Mouse (Mus musculus) embryonic facial prominence, embryonic 15.5 days (tissue): Measurements from ENCODE around the gene Nrip1. TPM values are rescaled to one million over a fixed set of nuclear protein-coding genes. Genes with fewer than 3 reads are reported as not detected.

ENCODE experiments used
- ATAC-seq: fragments of 200-750 bp; cut with Nextera tagmentation; 2 replicates; pipeline ENCODE4 v1.8.0; 2017; ENCODE audit warnings: low read depth, moderate TSS enrichment; ENCODE audit not compliant: insufficient number of reproducible peaks, low FRiP score, low TSS enrichment
- H3K27ac ChIP-seq: fragments of 300-500 bp; sonication (generic); replicated peaks from 2 replicates; pipeline ENCODE4 v1.5.1; 2015; ENCODE audit warnings: mild to moderate bottlenecking, inconsistent platforms
- H3K27me3 ChIP-seq: fragments of 300-500 bp; sonication (generic); 2 replicates; pipeline ENCODE4 v1.6.1; 2015; ENCODE audit warnings: inconsistent platforms
- H3K36me3 ChIP-seq: fragments of 300-500 bp; sonication (generic); 2 replicates; pipeline ENCODE4 v1.6.1; 2015; ENCODE audit warnings: mild to moderate bottlenecking, inconsistent platforms
- H3K4me1 ChIP-seq: fragments of 300-500 bp; sonication (generic); 2 replicates; pipeline ENCODE4 v1.6.1; 2015; ENCODE audit warnings: inconsistent platforms
- H3K4me2 ChIP-seq: fragments of 300-500 bp; sonication (generic); replicated peaks from 2 replicates; pipeline ENCODE4 v1.6.1; 2015; ENCODE audit warnings: mild to moderate bottlenecking, inconsistent platforms
- H3K4me3 ChIP-seq: fragments of 300-500 bp; sonication (generic); replicated peaks from 2 replicates; pipeline ENCODE4 v1.5.1; 2015; ENCODE audit warnings: mild to moderate bottlenecking, inconsistent platforms
- H3K9ac ChIP-seq: fragments of 300-500 bp; sonication (generic); 2 replicates; pipeline ENCODE4 v1.6.1; 2015; ENCODE audit warnings: inconsistent platforms
- H3K9me3 ChIP-seq: fragments of 300-500 bp; sonication (generic); replicated peaks from 2 replicates; pipeline ENCODE4 v1.6.1; 2016; ENCODE audit warnings: inconsistent platforms
- WGBS: fragments of 180-500 bp; shearing (Covaris S2); methylation state at CpG from one replicate; pipeline ENCODE4 v1.1.7; 2015; 5-methylcytosine and 5-hydroxymethylcytosine counted together
- polyA plus RNA-seq: library from polyadenylated mRNA; unstranded; fragments of >200 nt; fragmentation: Nextera tagmentation; extraction: Ambion mirVana; gene quantifications from 2 replicates; pipeline ENCODE4 v1.2.1, GENCODE M21; 2015

Nrip1 gene
- polyA plus RNA-seq, 1 experiment from 2014 or later: 45.5 TPM

DNA sequence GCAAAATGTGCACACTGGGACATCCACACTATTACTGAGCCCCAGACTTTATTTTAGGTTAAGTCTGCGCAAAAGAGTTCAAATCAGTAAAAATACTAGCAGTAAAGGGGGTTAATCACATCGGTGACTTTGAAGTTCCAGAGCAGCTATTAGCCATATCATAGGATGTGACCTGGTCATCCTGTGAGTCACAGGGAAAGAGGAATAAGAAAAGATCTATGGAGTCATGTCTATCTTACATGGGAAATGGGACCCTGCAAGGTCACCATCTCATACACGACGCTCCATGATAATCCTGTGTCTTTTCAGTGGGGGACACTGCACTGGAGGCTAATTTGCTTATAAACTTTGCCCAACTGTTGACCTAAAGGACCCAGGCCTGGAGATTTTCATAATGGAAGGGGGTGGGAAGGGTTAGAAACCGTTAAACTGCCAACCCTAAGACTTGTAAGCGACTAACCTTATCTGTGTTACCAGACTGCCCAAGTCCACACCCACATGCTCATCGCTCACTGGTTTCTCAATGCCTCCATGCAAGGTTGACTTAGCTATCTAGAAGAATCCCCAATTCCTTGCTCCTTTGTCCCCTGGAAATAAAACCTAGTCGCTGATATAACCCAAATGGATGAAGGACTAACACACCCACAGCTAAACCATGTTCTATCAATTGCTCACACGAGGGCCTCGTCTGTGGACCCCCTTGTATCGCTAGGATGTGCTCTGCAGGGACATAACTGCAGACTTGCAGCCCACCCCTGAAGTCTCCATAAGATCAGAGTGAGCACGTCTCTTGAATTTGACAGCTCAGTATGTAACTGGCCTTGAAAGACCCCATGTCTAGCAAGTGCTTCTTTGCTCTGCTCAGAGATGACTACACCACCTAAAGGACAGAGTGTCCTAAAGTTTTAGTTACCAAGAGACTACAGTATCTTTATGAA, 59.3 kb downstream of the Nrip1 start:
- Histone ChIP-seq H3K4me2 (no peak overlapping the region), H3K27me3 (no peaks in the 10 kb centered on the region), H3K4me1 (no peaks in the 10 kb centered on the region; the same call in 1 of the 2 replicates), H3K4me3 (no peak overlapping the region), H3K36me3 (no peaks in the 10 kb centered on the region), H3K27ac (no peak overlapping the region), H3K9me3 (no peaks in the 10 kb centered on the region), H3K9ac (no peak overlapping the region)
- ATAC-seq: no peak
- 87% methylated on average over 12 of the region's 12 CpGs for WGBS

DNA sequence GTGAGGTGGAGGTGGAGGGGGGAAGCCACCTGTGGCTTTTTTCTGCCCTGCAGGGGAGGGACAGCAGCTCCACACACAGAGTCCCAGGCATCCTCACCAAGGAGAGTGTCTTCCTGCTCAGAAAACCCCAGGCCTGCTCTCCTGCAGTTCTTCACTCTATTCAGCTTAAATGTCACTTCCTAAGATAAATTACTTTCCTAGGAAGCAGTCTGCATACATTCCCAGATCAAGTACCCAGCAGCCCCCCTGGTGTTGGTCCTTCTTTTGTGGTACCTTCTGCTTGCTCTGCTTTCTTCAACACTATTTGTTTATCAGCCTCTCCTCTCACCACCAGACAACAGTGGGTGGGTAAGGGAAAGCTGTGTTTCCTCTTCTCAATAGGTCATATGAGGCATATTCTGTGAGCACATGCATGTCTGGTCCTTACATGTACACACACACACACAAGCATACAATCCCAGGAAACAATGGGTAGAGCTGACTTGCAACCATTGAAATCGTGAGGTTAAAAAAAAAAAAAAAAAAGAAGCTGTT, 60.7 kb downstream of the Nrip1 start:
- WGBS: 64% methylated on average over 1 of the region's 1 CpGs
- Histone ChIP-seq H3K27me3 (no peaks in the 10 kb centered on the region), H3K36me3 (0 out of 2 replicates have a peak, but pooled peaks cover 3% of the 10 kb centered on the region), H3K9ac (no peak overlapping the region), H3K4me3 (no peak overlapping the region), H3K9me3 (no peaks in the 10 kb centered on the region), H3K4me2 (no peak overlapping the region), H3K27ac (no peak overlapping the region), H3K4me1 (peaks cover 2% of the 10 kb centered on the region; the same call in 1 of the 2 replicates)
- no peak for ATAC-seq

DNA sequence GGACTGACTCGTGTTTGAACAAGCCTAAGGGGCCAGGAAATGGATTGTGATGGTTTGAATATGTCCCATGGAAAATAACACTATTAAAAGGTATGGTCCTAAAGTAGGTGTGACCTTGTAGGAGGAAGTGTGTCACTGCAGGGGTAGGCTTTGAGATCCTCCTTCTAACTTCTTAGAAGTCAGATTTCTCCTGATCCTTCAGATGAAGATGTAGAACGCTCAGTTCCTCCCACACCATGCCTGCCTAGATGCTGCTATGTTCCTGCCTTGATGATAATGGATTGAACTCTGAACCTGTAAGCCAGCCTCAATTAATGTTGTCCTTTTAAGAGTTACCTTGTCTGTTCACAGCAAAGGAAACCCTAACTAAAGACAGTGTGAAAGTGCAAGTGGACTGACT, 62.8 kb downstream of the Nrip1 start:
- no peak for ATAC-seq
- Histone ChIP-seq H3K4me1 (peaks cover 4% of the 10 kb centered on the region; the same call in 1 of the 2 replicates), H3K4me2 (no peak overlapping the region), H3K9me3 (no peaks in the 10 kb centered on the region), H3K9ac (no peak overlapping the region), H3K36me3 (0 out of 2 replicates have a peak, but pooled peaks cover 3% of the 10 kb centered on the region), H3K27ac (no peak overlapping the region), H3K4me3 (no peak overlapping the region), H3K27me3 (no peaks in the 10 kb centered on the region)
- WGBS: 78% methylated on average over 2 of the region's 2 CpGs

DNA sequence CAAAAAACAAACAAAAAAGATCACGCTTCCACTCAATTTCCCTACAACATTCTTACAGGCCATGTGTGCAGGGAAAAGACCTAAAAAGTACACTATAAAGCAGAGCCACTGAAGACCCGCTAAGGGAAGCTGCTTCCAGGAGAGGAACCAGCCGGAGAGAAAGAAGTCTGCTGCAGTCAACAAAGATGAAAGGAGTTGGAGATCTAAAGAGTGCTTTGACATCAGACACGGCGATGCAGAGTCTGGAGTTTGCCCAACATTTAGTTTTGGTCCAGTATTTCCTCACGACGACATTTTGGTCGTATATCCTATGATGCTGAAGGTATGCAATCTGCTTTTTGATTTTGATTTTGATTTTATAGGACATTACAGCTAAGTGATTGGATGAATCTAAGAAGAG, 63.3 kb downstream of the Nrip1 start:
- no peaks in the 10 kb centered on the region for H3K9me3 ChIP-seq
- WGBS: 53% methylated on average over 8 of the region's 8 CpGs

DNA sequence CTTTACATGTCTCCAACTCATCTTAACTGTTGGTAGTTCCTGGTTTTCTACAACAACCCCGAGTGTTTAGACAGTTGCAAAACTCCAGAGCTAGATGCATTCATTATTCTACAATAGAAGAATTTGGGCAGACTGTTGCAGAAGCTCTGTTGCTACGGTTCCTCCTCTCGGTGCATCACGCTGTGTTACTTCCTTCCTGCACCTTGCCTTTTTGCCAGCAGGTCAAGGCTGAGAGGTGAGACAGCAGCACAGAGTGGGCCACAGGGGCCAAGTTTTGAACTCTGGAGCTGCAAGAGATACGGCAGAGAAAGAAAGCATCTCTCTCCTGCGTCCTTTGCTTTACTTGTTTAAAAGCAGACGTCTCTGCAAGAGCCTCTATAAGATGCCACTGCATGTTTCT, 64.3 kb downstream of the Nrip1 start:
- Histone ChIP-seq H3K4me1 (peaks cover 4% of the 10 kb centered on the region; the same call in 1 of the 2 replicates), H3K9me3 (no peaks in the 10 kb centered on the region), H3K4me3 (no peak overlapping the region), H3K36me3 (0 out of 2 replicates have a peak, but pooled peaks cover 3% of the 10 kb centered on the region), H3K27ac (no peak overlapping the region), H3K27me3 (no peaks in the 10 kb centered on the region), H3K4me2 (no peak overlapping the region), H3K9ac (no peak overlapping the region)
- ATAC-seq: no peak
- 67% methylated on average over 7 of the region's 7 CpGs for WGBS

More for the DNA sequence above, 63.3 kb downstream of the Nrip1 start:
- Histone ChIP-seq H3K4me1 (peaks cover 4% of the 10 kb centered on the region; the same call in 1 of the 2 replicates), H3K27ac (no peak overlapping the region), H3K36me3 (0 out of 2 replicates have a peak, but pooled peaks cover 3% of the 10 kb centered on the region), H3K4me2 (no peak overlapping the region), H3K4me3 (no peak overlapping the region), H3K9ac (no peak overlapping the region), H3K27me3 (no peaks in the 10 kb centered on the region)
- no peak for ATAC-seq

DNA sequence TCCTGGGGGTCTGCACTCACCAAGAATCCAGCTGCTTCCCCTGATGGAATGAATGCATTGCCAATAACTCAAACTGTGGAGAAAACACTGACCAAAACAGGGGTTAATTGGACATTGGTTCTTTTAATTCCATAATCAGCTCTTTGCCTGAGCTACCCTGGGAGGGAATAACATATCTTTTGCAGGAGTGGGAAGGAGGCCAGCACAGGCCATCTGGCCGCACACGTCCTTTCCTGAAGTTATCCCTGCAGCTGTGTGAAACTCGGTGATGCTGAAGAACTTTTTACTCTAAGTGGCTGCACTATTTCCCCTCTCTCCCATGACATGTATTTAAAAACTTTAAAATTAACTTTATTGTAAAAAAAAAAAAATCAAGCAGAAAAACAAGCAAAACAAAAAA, 66.6 kb downstream of the Nrip1 start:
- 54% methylated on average over 3 of the region's 3 CpGs for WGBS
- H3K4me1 ChIP-seq: peaks cover 4% of the 10 kb centered on the region; the same call in 1 of the 2 replicates

DNA sequence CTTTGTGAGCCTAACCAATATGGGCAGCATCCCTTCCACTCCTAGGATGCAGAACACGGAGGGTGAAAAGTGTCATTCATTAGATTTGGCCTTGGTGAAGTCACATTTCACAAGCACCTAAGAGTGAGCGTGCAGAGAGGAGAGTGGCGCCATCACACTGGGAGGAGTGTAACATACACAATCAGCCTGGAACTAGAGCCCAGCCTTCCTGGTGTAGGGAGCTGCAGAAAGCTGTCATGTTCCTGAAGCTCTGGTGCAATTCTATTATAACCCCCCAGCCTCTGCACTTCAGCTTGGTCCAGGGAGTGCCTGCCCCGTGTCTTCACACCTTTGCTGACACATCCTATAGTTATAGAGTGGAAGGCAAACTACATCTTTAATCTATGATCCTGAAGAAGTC, 67.2 kb downstream of the Nrip1 start:
- peaks cover 4% of the 10 kb centered on the region; the same call in 1 of the 2 replicates for H3K4me1 ChIP-seq
- H3K27me3 ChIP-seq: no peaks in the 10 kb centered on the region
- no peak for ATAC-seq
- no peak overlapping the region for H3K4me2 ChIP-seq
- no peak overlapping the region for H3K9ac ChIP-seq
- no peaks in the 10 kb centered on the region for H3K9me3 ChIP-seq
- no peak overlapping the region for H3K4me3 ChIP-seq
- WGBS: 95% methylated on average over 4 of the region's 4 CpGs
- H3K27ac ChIP-seq: no peak overlapping the region
- 0 out of 2 replicates have a peak, but pooled peaks cover 3% of the 10 kb centered on the region for H3K36me3 ChIP-seq

More for the DNA sequence above, 66.6 kb downstream of the Nrip1 start:
- H3K36me3 ChIP-seq: 0 out of 2 replicates have a peak, but pooled peaks cover 3% of the 10 kb centered on the region
- no peak overlapping the region for H3K27ac ChIP-seq
- H3K4me2 ChIP-seq: no peak overlapping the region
- H3K9me3 ChIP-seq: no peaks in the 10 kb centered on the region
- no peaks in the 10 kb centered on the region for H3K27me3 ChIP-seq
- ATAC-seq: no peak
- H3K4me3 ChIP-seq: no peak overlapping the region
- H3K9ac ChIP-seq: no peak overlapping the region

DNA sequence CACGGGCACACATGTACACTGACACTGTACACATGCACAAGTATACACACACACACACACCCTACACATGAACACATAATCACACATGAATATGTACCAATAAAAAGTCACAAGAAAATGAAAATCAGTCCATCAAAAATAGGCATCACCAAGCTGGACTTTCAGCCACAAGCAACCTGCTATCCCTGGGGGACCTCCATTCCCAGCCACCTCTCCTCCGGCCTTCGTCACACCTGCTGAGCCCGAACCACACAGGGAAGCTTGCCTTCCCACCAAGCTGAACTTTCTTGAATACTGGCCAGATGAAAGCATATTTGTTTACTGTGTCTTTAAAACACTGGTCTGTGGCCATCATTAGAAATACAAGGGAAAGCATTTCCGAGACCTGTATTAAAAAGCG, 70.2 kb downstream of the Nrip1 start:
- no peaks in the 10 kb centered on the region for H3K27me3 ChIP-seq
- H3K4me2 ChIP-seq: no peak overlapping the region
- ATAC-seq: no peak
- no peak overlapping the region for H3K4me3 ChIP-seq
- no peaks in the 10 kb centered on the region for H3K36me3 ChIP-seq
- no peaks in the 10 kb centered on the region for H3K9me3 ChIP-seq
- H3K9ac ChIP-seq: no peak overlapping the region
- H3K4me1 ChIP-seq: peaks cover 4% of the 10 kb centered on the region; the same call in 1 of the 2 replicates
- no peak overlapping the region for H3K27ac ChIP-seq
- WGBS: 89% methylated on average over 6 of the region's 6 CpGs

DNA sequence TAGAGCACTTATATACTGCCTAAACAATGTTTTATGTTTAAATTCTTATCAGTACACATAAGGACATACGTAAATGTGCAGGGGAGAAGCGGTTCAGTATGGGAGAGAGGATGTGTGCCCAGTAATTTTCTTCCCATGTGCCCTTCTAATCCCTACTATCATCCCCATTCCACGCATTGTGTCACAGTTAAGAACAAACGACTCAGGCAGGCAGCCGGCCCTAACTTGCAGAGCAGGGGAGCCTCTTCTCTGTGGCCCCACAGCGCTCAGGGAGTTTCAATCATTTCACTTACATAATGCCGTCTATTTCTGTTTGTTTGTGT, 71.9 kb downstream of the Nrip1 start:
- H3K27ac ChIP-seq: no peak overlapping the region
- H3K4me2 ChIP-seq: no peak overlapping the region
- H3K4me3 ChIP-seq: no peak overlapping the region
- no peak for ATAC-seq
- 48% methylated on average over 7 of the region's 7 CpGs for WGBS
- no peaks in the 10 kb centered on the region; the same call in 1 of the 2 replicates for H3K4me1 ChIP-seq
- H3K9ac ChIP-seq: no peak overlapping the region
- H3K27me3 ChIP-seq: no peaks in the 10 kb centered on the region
- no peaks in the 10 kb centered on the region for H3K36me3 ChIP-seq
- no peaks in the 10 kb centered on the region for H3K9me3 ChIP-seq

DNA sequence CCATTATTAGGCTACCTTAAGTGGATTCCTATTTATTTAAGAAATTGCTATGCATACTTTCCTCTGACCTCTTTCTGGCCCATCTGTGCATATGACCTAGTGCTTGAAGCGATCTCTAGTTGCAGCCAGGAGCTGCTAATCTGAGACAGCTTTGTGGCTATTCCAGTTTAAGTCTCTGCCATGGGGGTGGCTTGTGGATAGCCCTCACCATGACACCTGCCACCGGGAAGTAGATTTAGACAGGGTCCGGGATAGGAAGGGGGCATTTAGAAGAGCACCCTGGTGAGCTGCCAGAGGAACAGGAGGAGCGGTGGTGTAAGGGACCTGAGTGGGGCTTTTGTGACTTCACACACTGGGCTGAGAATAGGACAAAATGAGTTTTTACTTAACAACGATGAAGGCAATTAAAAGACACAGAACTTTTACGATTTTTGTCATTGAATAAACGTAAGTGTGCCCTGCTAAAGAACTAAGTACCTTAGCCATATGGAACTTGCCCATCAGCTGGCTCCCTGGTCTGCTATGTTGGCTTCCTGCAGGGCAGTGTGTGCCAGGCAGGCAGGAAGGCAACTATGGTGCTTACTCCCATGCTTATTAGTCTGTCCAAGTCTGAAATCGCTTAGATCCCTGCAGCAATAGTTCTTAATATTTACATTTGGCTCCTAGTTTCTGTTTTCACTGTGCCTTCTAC, 72.4 kb downstream of the Nrip1 start:
- H3K27ac ChIP-seq: no peak overlapping the region

DNA sequence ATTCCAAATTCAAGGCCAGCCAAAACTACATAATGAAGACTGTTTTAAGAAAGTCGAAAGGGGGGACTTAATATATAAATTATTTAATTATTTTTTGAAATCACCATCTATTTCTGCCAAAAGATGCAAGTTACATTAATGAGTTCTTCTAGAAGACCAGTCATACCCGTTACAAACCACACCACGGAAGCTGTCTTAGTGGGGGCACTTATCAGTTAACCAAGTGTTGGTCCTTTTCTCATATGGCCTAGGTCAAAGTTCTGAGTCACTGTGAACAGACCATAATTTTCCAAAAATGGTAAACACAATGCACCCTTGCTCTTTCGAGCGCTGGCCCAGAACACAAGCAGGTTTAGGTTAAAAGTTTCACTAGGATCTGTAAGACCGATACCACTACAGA, 73.2 kb downstream of the Nrip1 start:
- Histone ChIP-seq H3K9ac (no peak overlapping the region), H3K27ac (no peak overlapping the region), H3K4me2 (no peak overlapping the region), H3K36me3 (no peaks in the 10 kb centered on the region), H3K4me1 (no peaks in the 10 kb centered on the region; the same call in 1 of the 2 replicates), H3K9me3 (no peaks in the 10 kb centered on the region), H3K4me3 (no peak overlapping the region), H3K27me3 (no peaks in the 10 kb centered on the region)
- WGBS: 90% methylated on average over 6 of the region's 6 CpGs
- ATAC-seq: no peak

More for the DNA sequence above, 72.4 kb downstream of the Nrip1 start:
- Histone ChIP-seq H3K27me3 (no peaks in the 10 kb centered on the region), H3K9me3 (no peaks in the 10 kb centered on the region), H3K4me2 (no peak overlapping the region), H3K9ac (no peak overlapping the region), H3K36me3 (no peaks in the 10 kb centered on the region), H3K4me3 (no peak overlapping the region), H3K4me1 (no peaks in the 10 kb centered on the region; the same call in 1 of the 2 replicates)
- WGBS: 67% methylated on average over 8 of the region's 8 CpGs
- no peak for ATAC-seq
